Mouse (Mus musculus) retina, embryonic 14.5 days (tissue): ENCODE data around the gene Stk38.
A peak's percentile ranks its signal among the peaks of the same experiment; 100 is the strongest.
"Not testable (repeated sequence)": the region's sequence is repeated elsewhere in the genome, so short reads cannot be mapped to it uniquely, and the experiment has no call there.

Experiments used
- DNase-seq: peaks from one replicate; pipeline ENCODE4 v3.0.0-alpha.2; 2015; ENCODE audit warnings: low spot score

Stk38 gene

DNA sequence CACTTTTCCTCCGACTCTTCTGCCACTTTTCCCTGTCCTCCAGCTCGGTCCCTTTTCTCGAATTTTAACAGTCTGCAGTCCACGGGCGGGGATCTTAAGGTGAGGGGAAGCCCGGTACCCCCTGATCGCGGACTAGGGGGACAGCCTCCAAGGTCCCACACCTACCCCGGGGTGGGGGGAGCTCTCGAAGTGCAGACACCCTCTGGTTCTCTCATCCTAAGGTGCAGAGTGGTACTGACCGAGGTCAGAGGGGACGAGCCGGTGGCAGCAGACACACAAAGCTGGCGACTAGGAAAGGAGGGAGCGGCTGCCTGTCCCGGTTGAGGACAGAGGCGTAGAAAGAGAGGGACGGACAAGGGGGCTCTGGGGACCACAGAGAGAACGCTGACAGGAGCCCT, 553 bp downstream of the Stk38 start:
- no peak for DNase-seq

DNA sequence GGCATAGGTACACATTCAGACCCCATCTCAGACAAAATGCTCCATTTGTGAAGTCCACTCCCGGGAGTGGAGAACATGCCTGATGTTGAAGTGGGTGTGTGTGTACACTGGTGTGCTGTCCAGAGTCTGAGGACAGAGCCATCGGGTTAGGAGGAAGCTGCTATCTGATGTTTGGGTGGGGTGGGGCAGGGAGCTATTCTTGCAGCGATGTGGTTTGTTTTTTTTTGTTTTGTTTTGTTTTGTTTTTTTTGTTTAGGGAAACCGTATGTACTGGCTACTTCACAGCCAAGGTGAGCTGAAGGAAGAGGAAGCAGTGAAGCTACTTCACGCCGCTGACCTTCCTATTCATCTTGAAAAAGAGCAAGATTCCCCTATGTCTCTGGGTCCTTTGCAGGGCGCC, 983 bp downstream of the Stk38 start:
- no peak for DNase-seq

DNA sequence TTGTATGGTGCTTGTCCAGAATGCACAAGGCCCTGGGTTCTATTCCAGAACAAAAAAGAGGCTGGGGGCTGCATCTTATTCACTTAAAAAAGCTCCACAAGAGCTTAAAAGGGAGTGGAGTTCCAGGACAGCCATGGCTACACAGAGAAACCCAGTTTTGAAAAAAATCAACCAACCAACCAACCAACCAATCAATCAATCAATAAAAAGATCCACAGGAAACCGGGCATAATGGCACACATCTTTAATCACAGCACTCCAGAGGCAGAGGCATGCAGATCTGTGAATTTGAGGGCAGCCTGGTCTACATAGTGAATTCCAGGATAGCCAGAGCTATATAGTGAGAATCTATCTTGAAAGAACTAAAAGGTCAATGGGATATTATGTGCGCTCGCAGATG, 2.8 kb downstream of the Stk38 start:
- DNase-seq: no peak

- no peak for DNase-seq
These were observed 4.1 kb downstream of the Stk38 start for GRCm38 (mm10) chr17:29003740-29004139.

- no peak for DNase-seq
These were observed 7.3 kb downstream of the Stk38 start for GRCm38 (mm10) chr17:29000465-29000864.

DNA sequence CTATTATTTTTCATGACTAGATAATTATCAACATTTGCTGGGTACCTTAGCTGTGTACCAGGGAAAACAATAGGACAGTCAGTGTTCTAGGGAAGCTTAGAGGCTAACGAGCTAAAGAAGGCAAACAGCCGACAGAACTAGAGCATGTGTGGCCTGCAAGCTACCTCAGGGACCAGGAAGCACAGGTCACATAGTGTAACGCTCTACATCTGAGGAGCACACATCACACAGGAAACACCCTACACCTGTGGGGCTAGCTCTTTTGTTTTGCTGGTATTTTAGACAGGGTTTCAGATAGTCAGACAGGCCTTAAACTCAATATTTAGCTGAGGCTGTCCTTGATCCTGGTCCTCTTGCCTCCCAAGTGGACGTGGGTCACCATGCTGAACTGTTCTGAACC, 13.2 kb downstream of the Stk38 start:
- DNase-seq: no peak

- DNase-seq: not testable (repeated sequence)
These were observed 14.8 kb downstream of the Stk38 start for GRCm38 (mm10) chr17:28993004-28993403.

DNA sequence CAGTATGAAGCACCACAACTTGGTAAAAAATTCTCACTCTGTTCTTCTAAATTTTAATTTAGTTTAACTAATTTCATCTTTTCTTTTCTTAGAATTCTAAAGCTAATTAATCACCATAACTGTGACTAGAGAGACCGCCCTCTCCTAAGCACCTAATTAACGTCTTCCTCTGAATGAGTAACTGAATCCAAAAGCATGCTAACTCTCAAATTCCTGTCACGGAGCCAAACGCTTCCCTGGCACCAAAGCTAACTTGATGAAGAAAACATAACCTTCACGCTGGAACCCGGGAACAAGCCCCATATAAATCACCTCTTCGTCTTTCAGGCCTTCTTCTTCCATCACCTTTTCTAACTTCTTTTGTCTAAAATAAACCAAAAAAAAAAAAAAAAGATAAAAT, 15.7 kb downstream of the Stk38 start:
- no peak for DNase-seq

GRCm38 (mm10) chr17:28991286-28991685, 16.5 kb downstream of the Stk38 start:
- DNase-seq: no peak

GRCm38 (mm10) chr17:28990060-28990459, 17.7 kb downstream of the Stk38 start:
- DNase-seq: no peak

DNA sequence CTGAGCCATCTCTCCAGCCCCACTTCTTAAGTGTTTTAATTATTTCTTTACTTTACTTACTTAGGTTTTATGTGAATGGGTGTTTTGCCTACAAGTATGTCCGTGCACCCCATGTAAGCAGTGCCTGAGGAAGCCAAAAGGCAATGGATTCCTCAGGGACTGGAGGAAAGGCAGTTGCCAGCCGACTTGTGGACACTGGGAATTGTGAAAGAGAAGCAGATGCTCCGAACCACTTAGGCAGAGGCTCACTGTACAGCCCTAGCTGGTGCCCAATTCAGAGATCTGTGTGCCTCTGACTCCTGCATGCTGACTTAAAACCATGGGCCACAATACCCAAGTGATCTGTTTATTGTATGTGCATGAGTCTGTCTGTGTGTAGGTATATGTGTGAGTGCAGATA, 18.8 kb downstream of the Stk38 start:
- DNase-seq: no peak

GRCm38 (mm10) chr17:28988291-28988690, 19.5 kb downstream of the Stk38 start:
- no peak for DNase-seq

GRCm38 (mm10) chr17:28987713-28988112, 20.1 kb downstream of the Stk38 start:
- peak; percentile 73 for DNase-seq

GRCm38 (mm10) chr17:28986833-28987232, 21.0 kb downstream of the Stk38 start:
- peak; percentile 60 for DNase-seq

- DNase-seq: no peak
These were observed 22.9 kb downstream of the Stk38 start for GRCm38 (mm10) chr17:28984724-28985420.

GRCm38 (mm10) chr17:28982591-28982990, 25.2 kb downstream of the Stk38 start:
- DNase-seq: no peak

DNA sequence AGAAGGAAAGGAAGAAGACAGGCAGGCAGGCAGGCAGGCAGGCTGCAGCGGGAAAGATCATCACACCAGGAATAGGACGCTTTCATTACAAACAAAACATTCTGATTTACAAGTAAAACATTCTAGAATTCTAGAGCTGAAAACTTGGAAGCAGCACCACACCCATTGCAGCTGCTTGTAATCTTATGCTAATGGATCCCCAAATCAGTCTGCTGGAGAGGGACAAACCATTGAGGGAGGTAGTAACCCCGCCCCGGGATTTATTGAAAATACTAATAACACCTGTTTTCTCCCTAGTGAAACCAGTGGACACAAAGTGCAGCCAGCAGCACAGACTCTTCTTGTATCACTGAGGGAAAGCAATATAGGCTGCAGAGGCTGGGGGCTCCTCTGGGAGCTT, 26.7 kb downstream of the Stk38 start:
- DNase-seq: no peak

GRCm38 (mm10) chr17:28979091-28979490, 28.7 kb downstream of the Stk38 start:
- no peak for DNase-seq

GRCm38 (mm10) chr17:28970122-28970521, 37.7 kb downstream of the Stk38 start:
- DNase-seq: no peak

DNA sequence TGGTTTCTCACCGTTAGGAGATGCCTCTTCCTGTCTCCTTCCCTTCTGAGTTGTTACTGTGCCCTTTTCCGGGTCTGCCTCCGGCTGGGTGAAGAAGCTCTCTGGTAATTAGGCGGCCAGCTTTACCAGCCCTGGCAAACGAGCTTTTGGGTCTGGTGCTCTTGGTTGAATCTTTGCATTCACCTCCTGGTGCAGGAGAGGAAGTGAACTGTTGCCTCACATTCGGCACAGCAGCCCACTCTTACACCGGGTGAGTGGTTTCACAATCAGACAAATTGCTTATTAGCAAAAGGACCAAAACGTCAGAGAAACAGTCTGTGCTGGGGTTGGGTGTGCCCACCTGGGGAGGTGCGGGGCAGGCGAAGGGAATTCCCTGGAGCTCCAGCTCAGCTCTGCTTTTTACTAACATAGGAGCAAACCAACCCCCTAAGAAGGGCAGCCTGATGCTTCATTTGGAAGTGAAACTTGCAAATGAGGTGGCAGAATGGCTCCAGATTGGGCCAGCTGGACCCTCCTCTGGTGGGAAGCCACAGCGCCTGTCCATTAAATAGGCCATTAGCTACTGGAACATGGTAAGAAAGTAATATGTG, 40.7 kb downstream of the Stk38 start:
- no peak for DNase-seq

DNA sequence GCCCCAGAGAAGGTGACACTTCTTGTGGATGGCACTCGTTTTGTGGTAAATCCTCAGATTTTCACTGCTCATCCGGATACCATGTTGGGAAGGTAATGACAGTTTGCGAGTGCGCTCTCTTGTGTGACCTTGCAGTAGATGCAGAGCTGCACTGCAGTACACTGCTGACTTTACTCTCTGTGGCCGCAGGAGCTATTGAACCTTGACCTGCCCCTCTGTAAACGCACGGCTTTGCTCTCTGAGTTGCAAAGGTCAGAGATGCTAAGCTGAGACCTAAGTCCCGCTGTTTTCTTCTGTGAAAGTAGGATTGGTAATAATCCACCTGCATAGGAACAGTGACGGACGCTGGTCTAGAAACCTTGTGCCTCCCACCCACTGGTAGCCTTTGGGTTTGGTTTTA, 46.2 kb downstream of the Stk38 start:
- DNase-seq: no peak

- DNase-seq: no peak
These were observed 47.2 kb downstream of the Stk38 start for GRCm38 (mm10) chr17:28960597-28960996.

DNA sequence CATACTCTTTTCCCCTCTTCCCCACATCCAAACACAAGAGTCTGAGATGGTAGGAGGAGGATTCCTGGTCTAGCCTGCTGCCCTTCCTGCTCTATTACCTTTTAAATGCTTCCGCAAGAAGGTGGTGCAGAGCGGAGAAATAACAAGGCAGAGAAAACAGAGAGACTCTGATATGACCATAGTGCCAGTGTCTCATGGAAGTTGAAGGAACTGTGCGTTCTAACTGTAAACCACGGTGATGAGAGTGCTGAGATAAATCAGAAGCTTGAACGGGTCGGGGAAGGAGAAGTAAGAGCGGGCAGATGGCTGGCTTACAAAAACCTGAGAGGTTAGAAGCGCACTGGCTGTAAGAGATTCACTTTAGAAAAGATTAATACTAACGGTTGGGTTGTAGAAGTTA, 53.4 kb downstream of the Stk38 start:
- no peak for DNase-seq

DNA sequence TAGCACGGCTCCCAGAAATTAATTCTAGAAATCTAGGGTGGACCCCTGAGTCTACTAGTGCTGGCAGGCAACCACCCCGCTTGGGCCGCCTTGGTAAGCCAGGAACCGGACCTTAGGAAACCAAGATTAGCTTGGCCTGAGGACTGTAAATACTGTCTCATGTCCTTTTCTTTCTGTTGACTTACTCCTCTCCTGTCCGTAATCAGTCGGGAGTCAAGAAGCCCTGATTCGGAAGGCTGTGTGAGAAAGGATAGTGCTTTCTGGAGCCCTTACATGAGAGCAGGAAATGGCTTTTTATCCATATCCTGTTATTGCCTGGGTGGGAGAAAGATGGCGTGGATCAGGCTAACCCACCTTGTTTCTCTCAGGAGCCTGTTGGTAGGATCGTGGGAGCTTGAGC, 54.5 kb downstream of the Stk38 start:
- DNase-seq: peak; percentile 18
